Mouse (Mus musculus): ENCODE data around the gene Ncor2.

GRCm38 (mm10) chr5:125136296-125136995 is 42.6 kb downstream of the Ncor2 start:
- no peak for TF ChIP-seq TAL1 (IDR thresholded peaks at IDR 0.05; ENCODE audit: low read length)
- no peak for TF ChIP-seq GATA1 (IDR thresholded peaks at IDR 0.05; ENCODE audit: low read length)
